Mouse (Mus musculus) ovary, adult 18-20 months (tissue): ENCODE measurements around the gene Nkx1-2.

Experiments
- DNase-seq: peaks from one replicate; pipeline ENCODE4 v3.0.0; 2022; ENCODE audit warnings: low spot score, mixed read lengths

The Nkx1-2 gene

GRCm38 (mm10) chr7:132599071-132599975 is at the start of gene Nkx1-2:
Nkx1-2 (minus strand) TSS chr7:132599637.
- DNase-seq: no peak

DNA sequence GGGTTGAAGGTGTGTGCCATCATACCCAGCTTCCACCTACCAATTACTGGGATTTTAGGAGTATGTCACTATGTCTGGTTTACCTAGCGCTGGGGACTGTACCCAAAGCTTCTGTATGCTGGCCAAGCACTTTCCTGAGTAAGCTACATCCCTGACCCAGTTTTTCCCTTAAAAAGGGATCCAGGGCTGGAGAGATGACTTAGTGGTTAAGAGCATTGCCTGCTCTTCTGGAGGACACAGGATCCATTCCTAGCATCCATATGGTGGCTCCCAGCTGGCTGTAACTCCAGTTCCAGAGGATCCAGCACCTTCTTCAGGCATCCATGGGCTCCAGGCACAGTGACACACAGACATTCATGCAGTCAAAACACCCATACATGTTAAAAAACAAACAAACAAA is 47.1 kb upstream of the Nkx1-2 start:
- no peak for DNase-seq

- no peak for DNase-seq
Measured at GRCm38 (mm10) chr7:132644605-132645279, 45.3 kb upstream of the Nkx1-2 start.

GRCm38 (mm10) chr7:132641606-132642005 is 42.2 kb upstream of the Nkx1-2 start:
- DNase-seq: no peak

GRCm38 (mm10) chr7:132640946-132641345 is 41.5 kb upstream of the Nkx1-2 start:
- no peak for DNase-seq

- DNase-seq: no peak
Measured at GRCm38 (mm10) chr7:132638446-132639087, 39.1 kb upstream of the Nkx1-2 start.

- no peak for DNase-seq
Measured at GRCm38 (mm10) chr7:132637292-132637691, 37.9 kb upstream of the Nkx1-2 start.

- no peak for DNase-seq
Measured at GRCm38 (mm10) chr7:132631313-132631712, 31.9 kb upstream of the Nkx1-2 start.

- DNase-seq: no peak
Measured at GRCm38 (mm10) chr7:132627448-132627847, 28.0 kb upstream of the Nkx1-2 start.

DNA sequence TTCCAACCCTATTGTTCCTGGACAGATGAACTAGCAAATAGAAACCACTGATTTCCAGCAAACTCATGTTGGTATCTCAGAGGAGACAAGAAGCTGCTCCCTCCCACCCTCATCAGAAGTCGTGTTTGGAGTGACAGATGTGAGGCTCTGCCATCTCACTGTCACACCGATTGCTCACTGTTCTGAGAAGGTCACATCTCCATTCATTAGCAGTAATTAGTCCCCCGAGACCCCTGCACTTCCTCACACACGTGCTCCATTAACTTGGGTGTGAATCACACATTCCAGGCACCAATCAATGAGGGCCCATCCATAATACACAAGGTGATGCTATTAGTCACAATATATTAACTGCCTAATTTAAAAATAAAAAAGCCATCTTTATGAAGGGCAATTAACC is 26.7 kb upstream of the Nkx1-2 start:
- DNase-seq: no peak

GRCm38 (mm10) chr7:132624161-132624560 is 24.7 kb upstream of the Nkx1-2 start:
- DNase-seq: no peak

DNA sequence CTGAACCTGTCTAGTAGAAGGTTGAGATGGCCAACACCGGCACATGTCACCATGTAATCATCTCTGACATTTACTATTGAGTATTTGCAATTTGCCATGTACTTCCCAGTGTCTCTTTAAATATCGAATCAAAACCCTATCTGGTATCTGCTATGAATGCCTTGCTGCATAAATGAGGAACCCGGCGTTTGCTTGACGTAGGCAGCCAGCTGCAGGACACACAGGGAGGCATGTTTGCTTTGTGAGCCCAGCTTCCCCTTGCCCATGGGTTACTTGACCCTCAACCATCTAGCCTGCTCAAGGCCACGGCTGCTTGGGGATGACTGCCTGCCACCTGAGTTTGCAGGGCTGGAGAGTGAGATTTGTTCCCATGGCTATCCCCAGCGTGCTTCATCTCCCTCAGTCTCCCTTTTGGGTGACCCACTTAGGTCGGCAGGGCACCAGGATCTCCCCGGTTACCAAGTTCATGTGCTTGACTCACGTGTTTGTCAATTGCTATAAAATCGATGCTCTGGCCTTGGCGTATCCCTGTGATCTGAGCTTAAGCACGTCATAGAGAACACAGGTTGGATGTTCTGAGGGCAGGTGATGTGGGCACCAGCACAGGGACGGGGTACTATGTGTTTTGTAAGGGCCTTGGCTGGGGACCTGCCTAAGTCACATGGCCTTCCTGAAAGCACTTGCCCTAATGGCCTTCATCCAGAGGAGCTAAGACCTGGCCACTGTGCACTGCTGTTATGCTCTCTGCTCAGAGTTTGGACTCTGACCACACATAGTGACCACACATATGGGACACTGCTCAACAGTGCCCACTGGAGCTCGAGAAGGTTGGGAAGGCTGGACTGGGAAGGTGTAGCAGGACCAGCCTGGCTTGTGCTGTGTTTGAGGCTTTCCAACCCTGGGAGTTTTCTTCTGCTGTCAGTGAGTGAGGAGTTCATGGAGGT is 20.8 kb upstream of the Nkx1-2 start:
- DNase-seq: no peak

- no peak for DNase-seq
Measured at GRCm38 (mm10) chr7:132619549-132619948, 20.1 kb upstream of the Nkx1-2 start.

- DNase-seq: no peak
Measured at GRCm38 (mm10) chr7:132617021-132617564, 17.7 kb upstream of the Nkx1-2 start.

DNA sequence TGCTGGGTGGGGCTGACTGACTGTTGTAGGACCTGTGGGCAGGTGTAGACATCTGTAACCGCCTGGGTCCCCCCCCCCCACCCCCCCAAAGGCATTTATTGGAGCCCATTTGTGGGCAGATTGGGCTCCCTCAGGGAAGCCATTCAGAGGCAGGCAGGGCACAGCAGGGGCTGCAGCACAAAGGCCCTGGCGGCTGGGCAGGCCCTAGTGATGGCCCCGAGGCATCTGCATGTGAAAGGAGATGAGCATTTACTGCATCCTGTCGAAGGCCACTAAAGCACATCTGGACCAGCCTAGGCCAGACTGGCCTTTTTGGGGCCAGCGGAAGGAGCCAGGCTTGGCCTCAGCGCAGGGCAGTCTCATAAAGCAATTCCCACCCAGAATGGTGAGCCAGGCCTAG is 17.0 kb upstream of the Nkx1-2 start:
- DNase-seq: no peak

GRCm38 (mm10) chr7:132615346-132615745 is 15.9 kb upstream of the Nkx1-2 start:
- DNase-seq: peak; percentile 58

GRCm38 (mm10) chr7:132611530-132611929 is 12.1 kb upstream of the Nkx1-2 start:
- no peak for DNase-seq

DNA sequence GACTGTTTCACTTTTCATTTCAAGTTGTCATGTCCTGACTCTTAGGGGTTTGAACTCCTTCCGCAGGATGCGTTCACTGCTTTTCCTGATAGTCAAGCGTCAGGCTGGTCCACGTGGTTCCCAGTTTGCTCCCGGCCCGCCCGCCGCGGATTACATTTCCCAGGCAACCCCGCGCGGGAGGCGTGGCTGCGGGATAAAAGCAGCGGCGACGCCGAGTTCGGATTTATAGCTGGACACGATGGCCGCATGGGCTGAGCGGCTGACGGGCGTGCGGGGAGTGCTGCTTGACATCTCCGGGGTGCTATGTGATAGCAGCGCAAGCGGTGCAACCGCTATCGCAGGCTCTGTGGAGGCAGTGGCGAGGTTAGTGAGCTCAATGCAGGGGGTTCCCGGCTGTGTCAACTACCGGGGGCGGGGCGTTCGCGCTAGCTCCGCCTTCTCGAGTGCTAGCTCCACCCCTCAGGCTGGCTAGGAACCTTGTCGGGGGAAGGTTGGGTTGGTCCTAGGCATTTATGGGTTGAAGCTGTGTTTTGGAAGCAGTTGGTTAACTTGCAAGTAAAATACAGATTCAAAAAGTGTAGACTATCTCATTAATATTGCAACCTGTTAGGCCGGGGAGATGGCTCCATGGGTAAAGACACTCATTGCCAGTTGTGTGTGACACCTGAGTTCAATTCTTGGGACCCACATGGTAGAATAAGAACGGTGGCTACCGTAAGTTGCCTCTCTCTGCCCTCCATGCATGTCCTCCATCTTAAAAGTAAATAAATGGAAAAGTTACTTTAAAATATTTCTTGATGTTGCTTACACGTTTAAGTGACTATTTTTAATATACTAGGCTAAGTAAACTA is 11.3 kb upstream of the Nkx1-2 start, which contains the start of gene Lhpp:
Lhpp (plus strand) TSS at position 171 of the 851 bp plus-strand sequence.
- peak; percentile 69 for DNase-seq

DNA sequence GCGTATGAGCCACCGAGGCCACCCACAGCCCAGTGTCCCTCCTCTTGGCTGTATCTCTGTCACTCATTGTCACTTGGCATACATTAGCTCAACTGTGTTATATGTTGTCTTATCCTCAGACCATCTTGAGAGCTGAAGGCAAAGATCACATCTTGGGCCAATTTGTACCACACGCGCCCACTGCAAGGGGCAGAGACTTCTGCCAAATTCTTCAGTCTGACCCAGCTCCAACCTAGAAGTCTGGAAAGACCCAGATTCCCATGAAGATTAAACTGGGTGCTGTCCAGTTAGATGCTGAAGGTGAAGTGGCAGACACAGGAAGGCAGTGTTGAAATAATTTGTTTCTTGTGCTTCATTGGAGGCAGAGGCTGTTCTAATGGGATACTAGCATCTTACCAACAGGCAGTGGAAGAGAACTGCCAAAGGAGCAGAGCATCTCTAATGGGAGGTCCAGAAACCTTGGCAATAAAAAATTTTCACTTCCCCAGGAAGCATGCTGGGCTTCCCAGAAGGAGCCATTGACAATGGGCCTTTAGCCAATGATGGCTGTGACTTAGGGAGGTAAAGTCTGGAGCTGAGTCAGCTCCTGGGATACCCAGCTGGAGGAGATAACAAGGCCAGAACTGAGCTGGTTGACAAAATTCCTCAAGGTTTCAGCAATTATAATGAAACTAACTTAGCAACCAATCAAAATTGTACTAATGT is 9.0 kb upstream of the Nkx1-2 start:
- DNase-seq: no peak

DNA sequence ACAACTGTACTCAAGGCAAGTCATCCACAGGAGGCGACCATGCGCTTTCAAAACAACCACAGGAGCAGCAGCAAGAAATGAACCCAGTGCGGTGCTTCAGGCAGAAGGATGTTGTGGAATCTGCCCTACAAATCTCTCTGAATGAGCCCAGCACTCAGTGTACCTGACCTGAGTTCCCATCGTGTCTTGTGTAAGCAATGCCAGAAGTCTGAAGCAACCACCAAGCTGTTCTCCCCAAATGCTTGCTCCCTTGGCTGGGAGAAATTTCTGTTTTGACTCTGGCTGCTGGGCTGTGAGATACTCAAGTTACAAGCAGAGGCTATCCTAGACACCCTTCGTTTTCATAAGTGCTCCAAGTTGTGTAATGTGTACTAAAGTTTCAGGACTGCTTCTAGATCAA is 6.3 kb upstream of the Nkx1-2 start:
- DNase-seq: no peak
